Mouse (Mus musculus): ENCODE measurements at regions not wholly inside any gene's neighbourhood (a gene's known extent, or its start where the extent isn't known, plus 50 kb on each side); places are given as distances from the start of the nearest gene placed in this dataset.

- no peaks in the 10 kb centered on the region for H3K36me3 ChIP-seq (ENCODE audit: control insufficient read depth)
Measured at GRCm38 (mm10) chr3:38538309-38538708, 53.7 kb upstream of the Ankrd50 start.

GRCm38 (mm10) chr3:38537770-38538169 lies 53.1 kb upstream of the Ankrd50 start:
- Histone ChIP-seq H3K4me1 (ENCODE audit: control insufficient read depth) (no peaks in the 10 kb centered on the region), H3K27me3 (ENCODE audit: control insufficient read depth) (no peaks in the 10 kb centered on the region), H3K9me3 (ENCODE audit: control insufficient read depth, low read length) (no peaks in the 10 kb centered on the region), H3K4me3 (replicated peaks) (no peak overlapping the region), H3K36me3 (ENCODE audit: control insufficient read depth) (no peaks in the 10 kb centered on the region)
- TF ChIP-seq GATA1 (IDR thresholded peaks at IDR 0.05; ENCODE audit: low read length), result no peak

More at GRCm38 (mm10) chr3:38538309-38538708, 53.7 kb upstream of the Ankrd50 start:
- Histone ChIP-seq H3K4me3 (replicated peaks) (no peak overlapping the region), H3K9me3 (ENCODE audit: control insufficient read depth, low read length) (no peaks in the 10 kb centered on the region), H3K27me3 (ENCODE audit: control insufficient read depth) (no peaks in the 10 kb centered on the region), H3K4me1 (ENCODE audit: control insufficient read depth) (no peaks in the 10 kb centered on the region)
- TF ChIP-seq TAL1 (IDR thresholded peaks at IDR 0.05; ENCODE audit: low read length) (no peak), GATA1 (IDR thresholded peaks at IDR 0.05; ENCODE audit: low read length) (no peak)

All from erythroblast, embryonic 14.5 days (primary cell).